Mouse (Mus musculus) heart, embryonic 11.5 days (tissue): ENCODE data around the gene Olfr470. TPM values are rescaled to one million over a fixed set of nuclear protein-coding genes. Genes with fewer than 3 reads are reported as not detected.

Experiments used
- polyA plus RNA-seq: library from polyadenylated mRNA; unstranded; fragments of >200 nt; fragmentation: Nextera tagmentation; extraction: Ambion mirVana; gene quantifications from 2 replicates; pipeline ENCODE4 v1.2.1, GENCODE M21; 2014

Olfr470 gene
- polyA plus RNA-seq, 1 experiment from 2014 or later, result not detected

Other genes starting within 250 kb of the Olfr470 start
- not detected in 2 replicates for gene 5330417H12Rik, start 222.3 kb downstream of the Olfr470 start, polyA plus RNA-seq
- gene Cyb5r2, start 89.5 kb downstream of the Olfr470 start, polyA plus RNA-seq, result 0.76 and 1.2 TPM in 2 replicates
- not detected in 2 replicates for gene Ovch2, start 46.3 kb downstream of the Olfr470 start, polyA plus RNA-seq
- not detected in 2 replicates for gene Olfr467, start 35.2 kb downstream of the Olfr470 start, polyA plus RNA-seq
- not detected in 2 replicates for gene Olfr469, start 21.9 kb downstream of the Olfr470 start, polyA plus RNA-seq
- not detected in 2 replicates for gene Olfr472, start 50.4 kb upstream of the Olfr470 start, polyA plus RNA-seq
- gene Olfr473, start 83.0 kb upstream of the Olfr470 start, polyA plus RNA-seq, result not detected in 2 replicates
- gene Olfr474, start 107.2 kb upstream of the Olfr470 start, polyA plus RNA-seq, result not detected in 2 replicates
- not detected in 2 replicates for gene Olfr476, start 117.3 kb upstream of the Olfr470 start, polyA plus RNA-seq
- gene Olfr477, start 139.2 kb upstream of the Olfr470 start, polyA plus RNA-seq, result not detected in 2 replicates
- not detected in 2 replicates for gene Olfr478, start 186.5 kb upstream of the Olfr470 start, polyA plus RNA-seq
- gene Olfr479, start 203.2 kb upstream of the Olfr470 start, polyA plus RNA-seq, result not detected in 2 replicates
- not detected in 2 replicates for gene Olfr480, start 219.9 kb upstream of the Olfr470 start, polyA plus RNA-seq
- not detected in 2 replicates for gene Olfr481, start 232.4 kb upstream of the Olfr470 start, polyA plus RNA-seq